Mouse (Mus musculus): ENCODE data around the gene Mon1a. TPM values are rescaled to one million over a fixed set of nuclear protein-coding genes. Genes with fewer than 3 reads are reported as not detected.
A peak's percentile ranks its signal among the peaks of the same experiment; 100 is the strongest.

Gene Mon1a
- polyA plus RNA-seq, 1 experiment from 2014 or later: 23.4 TPM

- no peaks in the 10 kb centered on the region for H3K27me3 ChIP-seq (ENCODE audit: control insufficient read depth, insufficient read depth, low read length)
- peak overlapping the region; percentile 39 for H3K4me3 ChIP-seq (ENCODE audit: low read depth, low read length)
- H3K9me3 ChIP-seq (ENCODE audit: control insufficient read depth, low read length): no peaks in the 10 kb centered on the region
- 10% methylated on average over 45 of the region's 45 CpGs for WGBS
- H3K27ac ChIP-seq (ENCODE audit: low read depth, low read length): peak overlapping the region; percentile 87
- peak overlapping the region; percentile 84 for H3K4me2 ChIP-seq (ENCODE audit: low read depth, low read length)
- peak; percentile 96 for ATAC-seq (ENCODE audit: low read depth)
- peaks cover 3% of the 10 kb centered on the region; the same call in 1 of the 2 replicates for H3K36me3 ChIP-seq (ENCODE audit: control insufficient read depth, insufficient read depth, low read length)
- H3K9ac ChIP-seq (replicated peaks; ENCODE audit: low read depth, low read length): peak overlapping the region; percentile 55
- H3K4me1 ChIP-seq (ENCODE audit: control insufficient read depth, insufficient read depth, low read length): 0 out of 2 replicates have a peak, but pooled peaks cover 4% of the 10 kb centered on the region
These were observed 62.8 kb downstream of the Mon1a start for GRCm38 (mm10) chr9:107950460-107951355.

Other genes starting within 250 kb of the Mon1a start
- 31.3 and 36.6 TPM in 2 replicates for gene Slc38a3, start 218.6 kb upstream of the Mon1a start, polyA plus RNA-seq (2014; fragmentation: Nextera tagmentation; extraction: Ambion mirVana)
- 1.4 and 2.7 TPM in 2 replicates for gene Gnat1, start 208.4 kb upstream of the Mon1a start, polyA plus RNA-seq (2014; fragmentation: Nextera tagmentation; extraction: Ambion mirVana)
- 17.0 and 18.7 TPM in 2 replicates for gene Sema3f, start 177.7 kb upstream of the Mon1a start, polyA plus RNA-seq (2014; fragmentation: Nextera tagmentation; extraction: Ambion mirVana)
- gene Rbm5, start 117.2 kb upstream of the Mon1a start, polyA plus RNA-seq (2014; fragmentation: Nextera tagmentation; extraction: Ambion mirVana): 237 and 239 TPM in 2 replicates
- gene Rbm6, start 14.9 kb upstream of the Mon1a start, polyA plus RNA-seq (2014; fragmentation: Nextera tagmentation; extraction: Ambion mirVana): 87.1 and 96.0 TPM in 2 replicates
- 0.51 and 1.5 TPM in 2 replicates for gene Mst1r, start 18.7 kb downstream of the Mon1a start, polyA plus RNA-seq (2014; fragmentation: Nextera tagmentation; extraction: Ambion mirVana)
- not detected in 2 replicates for gene Actl11, start 40.3 kb downstream of the Mon1a start, polyA plus RNA-seq (2014; fragmentation: Nextera tagmentation; extraction: Ambion mirVana)
- 12.5 and 20.1 TPM in 2 replicates for gene Camkv, start 47.5 kb downstream of the Mon1a start, polyA plus RNA-seq (2014; fragmentation: Nextera tagmentation; extraction: Ambion mirVana)
- 5.1 and 5.7 TPM in 2 replicates for gene Traip, start 62.0 kb downstream of the Mon1a start, polyA plus RNA-seq (2014; fragmentation: Nextera tagmentation; extraction: Ambion mirVana)
- gene Uba7, start 87.4 kb downstream of the Mon1a start, polyA plus RNA-seq (2014; fragmentation: Nextera tagmentation; extraction: Ambion mirVana): 2.0 and 8.2 TPM in 2 replicates
- 0.58 and 1.8 TPM in 2 replicates for gene Gm20661, start 94.9 kb downstream of the Mon1a start, polyA plus RNA-seq (2014; fragmentation: Nextera tagmentation; extraction: Ambion mirVana)
- gene Inka1, start 97.7 kb downstream of the Mon1a start, polyA plus RNA-seq (2014; fragmentation: Nextera tagmentation; extraction: Ambion mirVana): 10.4 and 19.5 TPM in 2 replicates
- gene Cdhr4, start 104.3 kb downstream of the Mon1a start, polyA plus RNA-seq (2014; fragmentation: Nextera tagmentation; extraction: Ambion mirVana): 1.2 and 4.5 TPM in 2 replicates
- gene Gm20662, start 108.2 kb downstream of the Mon1a start, polyA plus RNA-seq (2014; fragmentation: Nextera tagmentation; extraction: Ambion mirVana): 0.94 TPM in 1 of 2 replicates, not detected in the other
- 53.6 and 63.5 TPM in 2 replicates for gene Ip6k1, start 114.3 kb downstream of the Mon1a start, polyA plus RNA-seq (2014; fragmentation: Nextera tagmentation; extraction: Ambion mirVana)
- 19.5 and 21.2 TPM in 2 replicates for gene Gmppb, start 161.1 kb downstream of the Mon1a start, polyA plus RNA-seq (2014; fragmentation: Nextera tagmentation; extraction: Ambion mirVana)
- 2.8 and 3.5 TPM in 2 replicates for gene Amigo3, start 165.0 kb downstream of the Mon1a start, polyA plus RNA-seq (2014; fragmentation: Nextera tagmentation; extraction: Ambion mirVana)
- gene Mst1, start 192.3 kb downstream of the Mon1a start, polyA plus RNA-seq (2014; fragmentation: Nextera tagmentation; extraction: Ambion mirVana): 0.08 TPM in 1 of 2 replicates, not detected in the other
- gene Rnf123, start 195.2 kb downstream of the Mon1a start, polyA plus RNA-seq (2014; fragmentation: Nextera tagmentation; extraction: Ambion mirVana): 47.7 and 55.7 TPM in 2 replicates
- gene Apeh, start 206.5 kb downstream of the Mon1a start, polyA plus RNA-seq (2014; fragmentation: Nextera tagmentation; extraction: Ambion mirVana): 47.9 and 51.7 TPM in 2 replicates

All from neural tube, embryonic 14.5 days (tissue).